Comparison of ENCODE assay signal across 8 mouse cellular contexts in genomic region chr11:115483726-115484125, GRCm38 (mm10). TPM values are rescaled to one million over a fixed set of nuclear protein-coding genes. Genes with fewer than 3 reads are reported as not detected.
A peak's percentile ranks its signal among the peaks of the same experiment; 100 is the strongest.
DNase-seq lines count a peak whose midpoint lies in the region; ATAC-seq lines count a peak whose summit lies in the region.

No protein-coding gene starts in this region.

- ATAC-seq in CD4-positive, CD25-positive, alpha-beta regulatory T cell, adult 4 months = no peak

- DNase-seq in CD4-positive, CD25-positive, alpha-beta regulatory T cell, adult 2 months (ENCODE audit: low read depth, low spot score) = peak; percentile 90
- peak; percentile 44 for DNase-seq in Muller cell, postnatal 12 days (ENCODE audit: inconsistent ontology term)
- DNase-seq in cerebellum, adult 9-10 months = peak; percentile 87
- DNase-seq in gastrocnemius, postnatal 4 days (ENCODE audit: low spot score in 2 of 2) = peak; percentile 58 to 67
- peak; percentile 85 for DNase-seq in layer of hippocampus, adult 9-10 months (ENCODE audit: low spot score)
- peak; percentile 81 for DNase-seq in lung, postnatal 36 days
- peak; percentile 62 for DNase-seq in skeletal muscle tissue, adult 2 months (ENCODE audit: low read depth, low spot score)

RNA-seq across cellular contexts. Expression of gene Nt5c, which starts 7.9 kb away (rescaled TPM):
- 100 to 1,000 TPM; 296 to 304 TPM for polyA plus RNA-seq in CD4-positive, CD25-positive, alpha-beta regulatory T cell, adult 4 months (2017; shearing (Covaris generic))
- total RNA-seq in gastrocnemius, postnatal 4 days (2021) = 10 to 100 TPM; 20.1 to 23.0 TPM

RNA-seq across cellular contexts. Expression of gene Armc7, which starts 8.3 kb away (rescaled TPM):
- 100 to 1,000 TPM in 1 of 2 experiments, 10 to 100 TPM in 1; 79.2 to 132 TPM for polyA plus RNA-seq in CD4-positive, CD25-positive, alpha-beta regulatory T cell, adult 4 months (2017; shearing (Covaris generic))
- 1 to 10 TPM; 2.1 to 3.4 TPM for total RNA-seq in gastrocnemius, postnatal 4 days (2021)

RNA-seq across cellular contexts. Expression of gene Slc16a5, which starts 21.5 kb away (rescaled TPM):
- polyA plus RNA-seq in CD4-positive, CD25-positive, alpha-beta regulatory T cell, adult 4 months (2017; shearing (Covaris generic)) = 1 to 10 TPM; 3.5 to 6.5 TPM
- not detected for total RNA-seq in gastrocnemius, postnatal 4 days (2021)

RNA-seq across cellular contexts. Expression of gene Jpt1, which starts 30.5 kb away (rescaled TPM):
- polyA plus RNA-seq in CD4-positive, CD25-positive, alpha-beta regulatory T cell, adult 4 months (2017; shearing (Covaris generic)) = 100 to 1,000 TPM; 716 to 764 TPM
- 100 to 1,000 TPM; 251 to 285 TPM for total RNA-seq in gastrocnemius, postnatal 4 days (2021)

RNA-seq across cellular contexts. Expression of gene Trim80, which starts 43.4 kb away (rescaled TPM):
- polyA plus RNA-seq in CD4-positive, CD25-positive, alpha-beta regulatory T cell, adult 4 months (2017; shearing (Covaris generic)) = not detected
- not detected for total RNA-seq in gastrocnemius, postnatal 4 days (2021)
